Mouse (Mus musculus) forebrain, postnatal 0 days (tissue): Measurements from ENCODE around the gene Smbd1. TPM values are rescaled to one million over a fixed set of nuclear protein-coding genes. Genes with fewer than 3 reads are reported as not detected.

Experiments used
- ATAC-seq: fragments of 200-750 bp; cut with Nextera tagmentation; 2 replicates; pipeline ENCODE4 v1.8.0; 2017; ENCODE audit warnings: mild to moderate bottlenecking, moderate library complexity
- DNase-seq: peaks from one replicate; pipeline ENCODE4 v3.0.0-alpha.2; 2015
- H3K27ac ChIP-seq: fragments of 300-500 bp; sonication (generic); 2 replicates; pipeline ENCODE4 v1.5.1; 2014; ENCODE audit warnings: low read depth, mild to moderate bottlenecking, antibody characterized with exemption, low read length, moderate library complexity, mixed read lengths
- H3K27me3 ChIP-seq: fragments of 300-500 bp; sonication (generic); 2 replicates; pipeline ENCODE4 v1.6.1; 2014; ENCODE audit warnings: mild to moderate bottlenecking, low read length, mixed read lengths; ENCODE audit not compliant: insufficient read depth
- H3K36me3 ChIP-seq: fragments of 300-500 bp; sonication (generic); 2 replicates; pipeline ENCODE4 v1.6.1; 2014; ENCODE audit warnings: mild to moderate bottlenecking, moderate library complexity; ENCODE audit not compliant: insufficient read depth
- H3K4me1 ChIP-seq: fragments of 300-500 bp; sonication (generic); 2 replicates; pipeline ENCODE4 v1.6.1; 2014; ENCODE audit warnings: antibody characterized with exemption; ENCODE audit not compliant: insufficient read depth
- H3K4me2 ChIP-seq: fragments of 300-500 bp; sonication (generic); 2 replicates; pipeline ENCODE4 v1.6.1; 2014; ENCODE audit warnings: low read depth, mild to moderate bottlenecking, moderate library complexity
- H3K4me3 ChIP-seq: fragments of 300-500 bp; sonication (generic); 2 replicates; pipeline ENCODE4 v1.5.1; 2014; ENCODE audit warnings: low read depth, low read length, mixed read lengths
- H3K9ac ChIP-seq: fragments of 300-500 bp; sonication (generic); 2 replicates; pipeline ENCODE4 v1.6.1; 2014; ENCODE audit warnings: mild to moderate bottlenecking
- H3K9me3 ChIP-seq: fragments of 300-500 bp; sonication (generic); 2 replicates; pipeline ENCODE4 v1.6.1; 2016; ENCODE audit warnings: low read length
- CTCF ChIP-seq: sonication (generic); IDR thresholded peaks from 2 replicates; pipeline ENCODE4 v1.5.1; 2016; ENCODE audit warnings: antibody characterized with exemption, control low read depth, low read depth
- WGBS: fragments of 180-500 bp; shearing (Covaris S2); extraction: QIAGEN DNeasy Blood & Tissue Kit; methylation state at CpG from one replicate; pipeline ENCODE4 v1.1.7; 2014; 5-methylcytosine and 5-hydroxymethylcytosine counted together
- polyA plus RNA-seq: library from polyadenylated mRNA; unstranded; fragments of >200 nt; fragmentation: Nextera tagmentation; extraction: Ambion mirVana; gene quantifications from 2 replicates; pipeline ENCODE4 v1.2.1, GENCODE M21; 2015
- total RNA-seq: library from RNA; depleted of rRNA; stranded (reverse); fragments of >200 nt; gene quantifications from 2 replicates; pipeline ENCODE4 v1.2.3, GENCODE M21; 2014; rRNA removed

Gene Smbd1
- not detected in 2 replicates for total RNA-seq
- polyA plus RNA-seq, result not detected in 2 replicates

DNA sequence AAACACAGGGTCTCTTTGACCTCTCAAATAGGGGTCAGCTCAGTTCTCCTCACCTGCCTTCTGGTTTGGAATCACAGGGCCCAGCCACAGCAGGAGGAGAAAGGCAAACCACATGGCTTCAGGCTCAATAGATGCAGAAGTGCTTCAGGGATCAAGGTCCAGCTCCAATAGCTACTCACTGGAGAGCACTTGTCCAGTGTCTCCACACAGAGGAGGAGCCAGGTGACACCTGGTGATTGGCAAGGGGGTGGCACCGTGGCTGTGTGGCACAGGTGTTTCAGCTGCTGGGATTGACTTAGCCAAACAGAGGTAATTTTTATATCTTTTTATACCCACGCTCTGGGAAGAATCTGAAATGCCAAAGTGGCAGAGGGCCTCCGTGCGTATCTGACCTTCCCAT is at the start of gene Smbd1:
Smbd1 (minus strand) TSS at position 157 of the 400 bp plus-strand sequence.
- Histone ChIP-seq H3K36me3 (no peaks in the 10 kb centered on the region), H3K9me3 (no peaks in the 10 kb centered on the region), H3K4me3 (no peak within 1 kb of the TSS), H3K4me2 (no peak within 1 kb of the TSS), H3K9ac (no peak within 1 kb of the TSS), H3K4me1 (0 out of 2 replicates have a peak, but pooled peaks cover 4% of the 10 kb centered on the region), H3K27me3 (no peaks in the 10 kb centered on the region), H3K27ac (no peak within 1 kb of the TSS)
- ATAC-seq (no peak), DNase-seq (no peak)
- 90% methylated on average over 4 of the region's 4 CpGs for WGBS
- no peak for TF ChIP-seq CTCF

GRCm38 (mm10) chr16:32858771-32859636 is 48.7 kb upstream of the Smbd1 start:
- H3K27me3 ChIP-seq, result no peaks in the 10 kb centered on the region
- no peaks in the 10 kb centered on the region for H3K9me3 ChIP-seq
- DNase-seq (no peak), ATAC-seq (no peak)
- no peak overlapping the region for H3K4me2 ChIP-seq
- WGBS, result 76% methylated on average over 12 of the region's 12 CpGs
- peaks cover 6% of the 10 kb centered on the region for H3K4me1 ChIP-seq
- peaks cover 4% of the 10 kb centered on the region; the same call in 1 of the 2 replicates for H3K36me3 ChIP-seq
- H3K4me3 ChIP-seq, result no peak overlapping the region
- no peak overlapping the region for H3K27ac ChIP-seq
- no peak overlapping the region for H3K9ac ChIP-seq
- TF ChIP-seq CTCF, result no peak

- Histone ChIP-seq H3K27me3 (no peaks in the 10 kb centered on the region), H3K4me2 (no peak overlapping the region), H3K9ac (no peak overlapping the region), H3K4me1 (peaks cover 11% of the 10 kb centered on the region), H3K4me3 (no peak overlapping the region), H3K36me3 (peaks cover 4% of the 10 kb centered on the region; the same call in 1 of the 2 replicates), H3K9me3 (no peaks in the 10 kb centered on the region), H3K27ac (no peak overlapping the region)
- no peak for TF ChIP-seq CTCF
- WGBS, result 72% methylated on average over 4 of the region's 4 CpGs
- DNase-seq (no peak), ATAC-seq (no peak)
These were observed 48.1 kb upstream of the Smbd1 start for GRCm38 (mm10) chr16:32858356-32858755.

DNA sequence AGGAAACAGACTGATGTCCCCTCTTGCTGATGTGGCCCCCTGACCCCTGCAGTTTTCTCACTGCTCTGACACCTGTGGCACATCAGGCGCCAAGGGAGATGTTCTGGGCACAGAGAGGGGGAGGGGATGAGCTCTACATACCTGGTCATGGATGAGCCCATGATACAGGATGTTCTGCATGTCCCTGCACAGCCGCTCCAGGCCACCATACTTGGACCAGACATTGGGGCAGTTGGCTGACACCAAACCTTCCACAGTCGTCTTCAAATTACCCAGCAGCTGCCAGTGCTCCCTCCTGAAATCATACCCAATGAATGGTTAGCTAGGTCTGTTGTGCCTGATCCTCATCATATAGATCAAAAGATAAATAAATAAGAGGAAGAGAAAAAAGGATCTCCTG is 46.5 kb upstream of the Smbd1 start:
- 89% methylated on average over 3 of the region's 3 CpGs for WGBS
- no peak for TF ChIP-seq CTCF
- DNase-seq (no peak), ATAC-seq (no peak)
- Histone ChIP-seq H3K9ac (no peak overlapping the region), H3K4me2 (no peak overlapping the region), H3K27me3 (no peaks in the 10 kb centered on the region), H3K4me3 (no peak overlapping the region), H3K9me3 (no peaks in the 10 kb centered on the region), H3K27ac (no peak overlapping the region), H3K4me1 (peaks cover 11% of the 10 kb centered on the region), H3K36me3 (peaks cover 4% of the 10 kb centered on the region; the same call in 1 of the 2 replicates)

- DNase-seq (peak; percentile 63), ATAC-seq (peak; percentile 69)
- no peak overlapping the region for H3K9ac ChIP-seq
- H3K4me2 ChIP-seq, result no peak overlapping the region
- 22% methylated on average over 2 of the region's 2 CpGs for WGBS
- no peak overlapping the region for H3K4me3 ChIP-seq
- no peak for TF ChIP-seq CTCF
- no peaks in the 10 kb centered on the region for H3K9me3 ChIP-seq
- H3K4me1 ChIP-seq, result peaks cover 11% of the 10 kb centered on the region
- peaks cover 13% of the 10 kb centered on the region for H3K36me3 ChIP-seq
- no peaks in the 10 kb centered on the region for H3K27me3 ChIP-seq
- H3K27ac ChIP-seq, result peak overlapping the region; percentile 42
These were observed 43.8 kb upstream of the Smbd1 start for GRCm38 (mm10) chr16:32854050-32854571.

DNA sequence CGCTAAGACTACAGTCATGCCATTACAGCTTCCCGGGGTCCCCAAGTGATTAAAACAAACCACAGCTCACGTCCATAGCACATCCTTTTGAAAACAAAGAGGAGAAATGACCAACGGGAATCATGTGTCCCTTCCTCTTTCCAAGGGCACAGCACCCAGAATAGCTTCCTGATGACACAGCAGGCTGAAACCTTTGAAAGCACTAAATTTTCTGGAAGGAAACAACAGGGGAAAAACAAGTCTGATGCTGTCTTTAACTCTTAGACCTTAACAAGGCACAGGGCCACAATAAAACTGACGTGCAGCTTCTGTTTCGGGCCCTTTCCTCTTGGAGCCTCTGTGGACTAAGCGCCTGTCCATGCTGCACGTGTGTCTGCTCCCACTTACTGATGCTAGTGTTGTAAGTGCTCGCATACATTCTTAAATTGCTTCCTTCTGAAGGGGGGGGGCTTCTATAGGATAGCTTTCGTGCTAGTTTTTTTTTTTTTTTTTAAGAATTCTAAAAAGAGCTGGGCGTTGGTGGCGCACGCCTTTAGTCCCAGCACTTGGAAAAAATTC is 43.3 kb upstream of the Smbd1 start:
- DNase-seq, result no peak
- no peaks in the 10 kb centered on the region for H3K27me3 ChIP-seq
- H3K27ac ChIP-seq, result peak overlapping the region; percentile 42; the same call in 1 of the 2 replicates
- 48% methylated on average over 13 of the region's 13 CpGs for WGBS
- H3K36me3 ChIP-seq, result peaks cover 18% of the 10 kb centered on the region
- H3K4me2 ChIP-seq, result no peak overlapping the region
- no peaks in the 10 kb centered on the region for H3K9me3 ChIP-seq
- peaks cover 11% of the 10 kb centered on the region for H3K4me1 ChIP-seq
- H3K4me3 ChIP-seq, result no peak overlapping the region
- no peak for ATAC-seq
- no peak for TF ChIP-seq CTCF
- H3K9ac ChIP-seq, result no peak overlapping the region
